Mouse (Mus musculus) adrenal gland (tissue): ENCODE measurements at regions not wholly inside any gene's neighbourhood (a gene's known extent, or its start where the extent isn't known, plus 50 kb on each side); places are given as distances from the start of the nearest gene placed in this dataset.

Experiments
- intact Hi-C: fragments of 180-260 bp; cut with DNase I; formaldehyde crosslinking; loops from one replicate; pipeline ENCODE4 v1.15.1; 2025

DNA sequence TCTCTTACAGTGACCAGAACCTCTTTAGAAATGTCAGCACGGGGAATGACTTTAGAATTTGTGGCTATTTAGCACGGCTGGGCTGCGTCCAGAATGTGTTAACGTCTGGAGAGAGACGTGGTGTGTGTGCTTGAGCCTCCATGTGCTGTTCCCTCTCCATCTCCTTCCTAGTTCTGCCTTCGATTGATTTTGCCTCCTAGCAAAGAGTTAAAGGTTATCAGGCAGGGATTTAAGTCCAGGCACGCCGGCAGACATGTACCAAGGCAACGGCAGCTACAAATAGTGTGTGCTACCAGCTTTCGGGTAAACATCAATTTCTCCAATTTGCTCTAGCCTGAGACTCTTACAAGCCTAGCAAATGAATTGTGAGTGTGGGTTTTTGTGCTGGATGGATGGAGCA is 285.7 kb downstream of the Icos start:
- intact Hi-C loops: no loop called here

DNA sequence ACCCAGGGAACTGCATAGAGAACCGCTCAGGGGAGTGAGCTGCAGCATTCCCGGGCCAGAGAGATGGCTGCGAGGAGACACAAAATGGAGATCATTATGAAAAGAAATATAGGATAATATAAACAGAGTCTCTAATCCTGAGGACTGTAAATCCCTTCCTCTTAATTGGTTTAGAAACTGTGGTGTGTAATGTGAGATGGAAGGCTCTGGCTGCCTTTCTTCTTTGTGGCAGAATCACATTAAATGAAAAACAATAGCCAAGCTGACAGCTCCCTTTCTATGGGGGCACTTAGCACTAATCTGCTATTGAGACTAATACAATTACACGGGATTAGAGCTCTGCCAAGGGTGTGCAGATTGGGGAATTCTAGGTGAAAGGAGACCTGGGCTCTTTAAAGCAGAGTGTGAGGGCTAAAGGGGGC is 288.0 kb downstream of the Icos start:
- intact Hi-C loops: no loop called here

DNA sequence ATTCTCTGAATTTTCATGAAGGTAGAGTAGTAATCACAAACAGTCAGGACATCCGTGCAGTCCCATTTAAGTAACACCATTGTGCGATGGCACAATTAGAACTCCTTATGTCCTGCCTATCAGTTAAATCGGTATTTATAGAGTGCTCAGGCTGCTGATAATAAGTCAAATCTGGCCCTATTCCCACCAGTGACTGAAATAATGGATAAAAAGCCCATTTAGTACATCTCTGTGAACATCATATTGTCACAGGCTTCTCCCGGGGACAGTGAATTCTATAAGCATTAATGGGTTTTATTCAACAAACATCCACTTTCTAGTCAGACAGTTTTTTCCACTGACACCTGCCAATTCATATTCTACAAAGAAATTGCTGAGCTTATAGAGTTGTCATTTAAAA is 296.1 kb downstream of the Icos start:
- intact Hi-C loops: no loop called here

DNA sequence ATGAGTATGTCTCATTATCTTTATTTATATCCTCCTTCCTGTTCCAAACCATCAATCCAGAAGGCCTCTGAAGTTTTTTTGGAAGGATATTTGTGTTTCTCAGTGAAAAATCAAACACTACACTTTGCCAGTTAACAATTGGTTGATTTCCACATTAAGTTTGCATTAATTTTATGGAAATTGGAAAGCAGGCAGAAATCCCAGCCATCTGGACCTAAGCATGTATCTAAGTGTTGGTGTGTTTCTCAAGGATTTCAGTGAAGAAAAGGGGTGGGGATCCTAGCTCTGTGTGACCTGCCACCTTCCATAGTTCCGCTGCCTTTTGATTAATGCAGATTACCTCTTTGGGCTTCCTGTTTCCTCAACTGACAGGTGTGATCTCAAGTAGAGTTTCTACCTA is 296.5 kb downstream of the Icos start:
- intact Hi-C loops: no loop called here

DNA sequence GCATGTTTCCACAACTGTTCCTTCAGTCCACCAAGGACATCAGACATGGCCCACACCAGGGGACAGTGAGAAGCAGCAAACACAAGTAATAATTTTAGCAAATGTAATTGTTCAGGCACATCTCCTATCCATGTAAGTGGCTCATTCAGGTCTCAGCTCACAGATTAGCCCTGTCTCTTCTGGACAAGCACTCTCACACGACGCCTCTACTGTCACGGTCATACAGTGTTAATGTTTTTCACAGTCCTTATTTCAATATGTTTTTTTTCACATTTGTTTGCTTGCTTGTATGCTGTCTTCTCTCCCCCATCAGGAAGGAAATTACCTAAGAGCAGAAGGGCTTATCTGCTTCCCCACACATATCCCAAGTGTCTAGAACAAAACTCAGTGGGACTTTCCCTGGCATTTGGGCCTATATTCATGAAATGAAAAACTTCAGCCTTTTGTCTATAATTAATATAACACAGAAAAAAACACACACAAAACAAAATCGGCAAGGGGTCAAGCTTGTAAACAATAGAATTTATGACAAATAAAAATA is 299.5 kb downstream of the Icos start:
- intact Hi-C loops: no loop called here

DNA sequence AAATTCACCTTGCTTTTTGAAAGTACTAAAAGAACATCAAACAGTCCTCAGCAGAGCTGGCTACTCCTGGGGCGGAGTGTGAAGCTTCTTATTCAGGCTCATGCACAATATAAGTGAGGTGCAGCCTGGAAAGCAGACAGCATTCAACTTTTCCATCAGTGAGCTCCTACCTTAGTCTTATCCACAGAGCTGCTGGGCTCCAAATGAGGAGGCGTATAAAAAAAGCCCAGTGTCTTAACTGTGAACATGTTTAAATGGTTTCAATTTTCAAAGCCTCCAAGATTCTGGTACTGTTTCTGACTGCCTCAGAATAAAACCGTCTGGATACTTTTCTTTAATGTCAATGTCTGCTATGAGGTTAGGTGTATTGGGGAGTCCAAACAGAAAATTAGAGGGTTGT is 310.5 kb downstream of the Icos start:
- intact Hi-C loops: no loop called here

DNA sequence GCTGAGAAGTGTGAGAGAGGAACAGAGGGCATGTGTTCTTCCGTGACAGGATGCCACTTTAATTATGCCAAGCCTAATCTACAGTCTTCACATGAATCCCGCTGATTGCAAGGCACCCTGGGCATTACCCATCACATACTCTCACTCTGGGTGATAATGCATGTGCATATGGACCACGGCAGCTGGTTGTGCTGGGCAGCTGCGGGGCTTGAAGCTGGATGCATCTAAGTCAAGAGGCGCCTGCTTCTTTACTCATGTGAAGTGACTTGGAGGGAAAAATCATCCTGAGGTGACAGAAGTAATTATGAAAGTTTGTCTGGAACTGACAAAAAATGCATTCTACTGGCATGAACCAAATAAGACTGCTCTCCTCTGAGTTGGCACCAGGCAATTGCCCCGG is 311.2 kb downstream of the Icos start:
- intact Hi-C loops: no loop called here

DNA sequence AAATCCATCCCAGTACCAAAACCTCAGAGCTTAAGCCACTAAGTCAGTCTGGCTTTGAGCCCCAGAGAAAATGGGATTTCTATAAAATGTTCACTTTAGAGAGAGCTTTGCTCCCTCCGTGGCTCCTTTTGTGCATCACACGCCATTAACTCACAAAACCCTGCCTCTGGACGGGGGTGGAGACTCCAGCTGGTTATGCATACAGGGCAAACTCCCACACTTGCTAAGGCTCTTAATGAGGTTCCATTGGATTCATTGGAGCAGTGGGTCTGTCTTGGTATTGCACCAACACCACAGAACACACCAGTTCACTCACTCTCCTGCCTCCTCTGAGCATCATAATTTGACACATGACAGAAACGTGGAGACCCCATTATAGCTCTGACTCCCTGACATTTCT is 311.8 kb downstream of the Icos start:
- intact Hi-C loops: no loop called here

DNA sequence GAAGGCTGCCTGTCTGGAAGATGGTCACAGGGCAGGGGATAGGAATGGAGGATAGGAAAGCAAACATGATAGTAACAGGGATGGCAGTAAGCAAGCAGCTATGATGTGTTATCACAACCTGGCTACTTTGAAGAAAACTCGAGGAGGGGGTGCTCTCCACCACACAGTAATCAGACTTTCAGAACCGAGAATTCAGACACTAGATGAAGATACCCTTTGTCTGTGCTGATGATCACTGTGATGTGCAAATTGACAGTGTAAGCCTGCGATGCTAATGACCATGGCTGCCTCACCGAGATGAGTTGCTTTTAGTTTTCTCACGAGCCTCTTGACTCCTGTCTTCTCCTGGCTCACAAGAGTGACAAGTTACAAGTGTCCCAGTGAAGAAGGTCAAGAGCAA is 315.4 kb downstream of the Icos start:
- intact Hi-C loops: no loop called here

DNA sequence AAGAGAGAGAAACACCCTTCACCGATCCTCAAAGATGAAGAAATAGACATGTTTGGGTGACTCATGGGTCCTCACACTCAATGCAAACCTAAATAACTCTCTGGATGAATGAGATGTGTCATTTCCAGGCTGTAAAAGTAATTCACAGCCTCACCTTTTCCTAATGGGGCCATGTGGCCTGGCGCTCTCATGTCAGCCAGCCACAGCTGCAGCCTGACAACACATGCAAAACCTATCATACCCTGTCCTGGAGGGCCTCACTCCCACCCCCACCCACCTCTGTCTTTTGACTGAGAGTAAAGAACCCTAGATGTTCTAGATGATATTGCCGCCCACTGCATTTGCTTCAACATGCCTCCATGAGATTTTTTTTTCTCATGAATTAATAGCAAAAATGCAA is 317.5 kb downstream of the Icos start:
- intact Hi-C loops: loop anchor here (5.0 kb wide), 1 partner anchor 113 kb away; no protein-coding TSS in a partner anchor

DNA sequence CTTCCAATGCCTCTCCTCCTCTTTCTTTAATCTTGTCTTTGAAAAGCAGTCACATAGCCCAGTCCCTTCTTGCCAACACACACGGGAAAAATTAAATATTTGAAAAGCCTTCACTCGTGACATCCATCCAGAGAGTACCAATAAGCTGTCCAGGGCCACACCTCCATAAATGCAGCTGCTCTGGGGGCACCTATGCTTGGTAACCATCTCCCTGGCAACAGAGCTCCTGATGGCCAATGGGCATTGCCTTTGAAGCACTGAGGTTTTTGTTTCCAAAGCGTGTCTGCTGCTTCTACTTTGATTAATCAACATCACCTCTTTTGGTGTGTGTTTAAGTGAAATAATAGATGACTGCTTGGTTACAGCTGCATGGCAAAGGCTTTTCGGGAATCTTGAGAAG is 319.1 kb downstream of the Icos start:
- intact Hi-C loops: loop anchor here (5.0 kb wide), 1 partner anchor 115 kb away; no protein-coding TSS in a partner anchor

DNA sequence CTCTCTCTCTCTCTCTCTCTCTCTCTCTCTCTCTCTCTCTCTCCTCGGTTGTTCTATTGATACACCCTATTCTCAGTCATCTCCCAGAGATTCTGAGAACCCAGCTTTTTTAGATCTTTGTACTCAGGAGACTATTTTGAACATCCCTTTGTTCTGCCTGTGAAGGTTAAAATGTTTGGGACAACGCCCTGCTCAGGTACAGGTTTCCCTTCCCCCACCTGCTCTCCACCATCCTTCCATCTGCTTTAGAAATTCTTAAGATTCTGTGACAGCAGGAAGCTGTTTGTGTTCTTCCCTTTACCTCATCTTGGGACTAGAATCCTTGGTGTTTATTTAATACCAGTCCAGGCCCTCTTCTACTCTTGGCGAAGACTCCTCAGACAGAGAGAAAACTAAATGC is 319.6 kb downstream of the Icos start:
- intact Hi-C loops: loop anchor here (5.0 kb wide), 1 partner anchor 115 kb away; no protein-coding TSS in a partner anchor

DNA sequence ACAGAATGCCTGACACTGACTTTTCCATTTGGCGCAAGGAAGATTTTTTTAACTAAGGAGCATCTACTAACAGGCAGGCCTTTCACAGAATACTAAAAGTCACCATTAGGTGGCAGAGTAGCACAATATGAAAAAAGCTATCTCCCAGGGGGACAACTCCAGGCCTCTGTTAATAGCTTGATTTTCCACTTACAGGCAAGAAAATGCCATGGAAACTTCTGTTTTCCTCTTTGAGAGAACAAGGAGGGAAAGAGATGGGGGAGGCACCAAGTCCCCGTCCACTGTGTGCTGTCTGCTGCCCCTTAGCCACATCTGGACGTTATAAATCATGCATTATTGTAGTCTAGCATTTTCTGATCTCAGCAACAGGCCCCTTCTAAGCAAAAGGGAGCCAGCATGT is 320.3 kb downstream of the Icos start:
- intact Hi-C loops: loop anchor here (1.0 to 5.0 kb wide), 3 partner anchors 79 to 473 kb away; no protein-coding TSS in a partner anchor

DNA sequence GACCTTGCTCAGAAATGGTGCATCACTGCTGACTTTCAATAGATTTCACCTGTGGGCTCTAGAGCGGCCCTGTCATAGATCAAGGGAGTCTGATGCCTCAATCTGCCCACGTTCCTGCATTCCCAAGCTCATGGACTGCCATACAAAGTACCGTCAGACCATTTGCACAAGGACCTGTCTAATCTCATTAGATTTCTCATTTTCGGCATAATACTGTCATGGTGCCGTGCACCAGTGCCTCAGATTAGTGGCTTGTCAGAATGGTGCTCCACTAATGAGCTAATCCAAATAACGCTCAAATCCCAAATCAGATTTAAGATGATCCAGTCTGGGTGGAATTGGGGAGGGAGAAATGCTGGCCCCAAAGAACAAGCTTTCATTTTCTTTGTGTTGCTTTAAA is 321.1 kb downstream of the Icos start:
- intact Hi-C loops: loop anchor here (1.0 to 5.0 kb wide), 3 partner anchors 78 to 473 kb away; no protein-coding TSS in a partner anchor

DNA sequence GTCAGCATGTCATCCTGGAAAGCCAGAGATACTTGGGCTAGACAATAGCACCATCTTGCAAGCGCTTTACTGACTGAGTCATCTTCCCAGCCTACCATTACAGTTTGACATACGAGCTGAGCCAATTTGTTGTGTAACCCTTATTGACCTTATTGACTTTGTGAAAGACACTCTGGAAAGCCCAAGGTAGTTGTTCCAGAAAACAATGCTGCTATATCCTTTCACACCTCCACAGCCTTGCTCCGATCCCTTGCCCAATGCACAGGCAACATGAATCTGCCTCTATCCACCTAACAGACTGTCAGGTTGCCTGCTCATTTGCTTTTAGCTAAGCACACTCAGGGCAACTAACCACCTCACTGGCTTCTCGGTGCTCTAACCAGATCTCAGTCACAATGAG is 322.8 kb downstream of the Icos start:
- intact Hi-C loops: loop anchor here (10.0 kb wide), 1 partner anchor 1404 kb away; the partner anchor contains the start of gene Nrp2

DNA sequence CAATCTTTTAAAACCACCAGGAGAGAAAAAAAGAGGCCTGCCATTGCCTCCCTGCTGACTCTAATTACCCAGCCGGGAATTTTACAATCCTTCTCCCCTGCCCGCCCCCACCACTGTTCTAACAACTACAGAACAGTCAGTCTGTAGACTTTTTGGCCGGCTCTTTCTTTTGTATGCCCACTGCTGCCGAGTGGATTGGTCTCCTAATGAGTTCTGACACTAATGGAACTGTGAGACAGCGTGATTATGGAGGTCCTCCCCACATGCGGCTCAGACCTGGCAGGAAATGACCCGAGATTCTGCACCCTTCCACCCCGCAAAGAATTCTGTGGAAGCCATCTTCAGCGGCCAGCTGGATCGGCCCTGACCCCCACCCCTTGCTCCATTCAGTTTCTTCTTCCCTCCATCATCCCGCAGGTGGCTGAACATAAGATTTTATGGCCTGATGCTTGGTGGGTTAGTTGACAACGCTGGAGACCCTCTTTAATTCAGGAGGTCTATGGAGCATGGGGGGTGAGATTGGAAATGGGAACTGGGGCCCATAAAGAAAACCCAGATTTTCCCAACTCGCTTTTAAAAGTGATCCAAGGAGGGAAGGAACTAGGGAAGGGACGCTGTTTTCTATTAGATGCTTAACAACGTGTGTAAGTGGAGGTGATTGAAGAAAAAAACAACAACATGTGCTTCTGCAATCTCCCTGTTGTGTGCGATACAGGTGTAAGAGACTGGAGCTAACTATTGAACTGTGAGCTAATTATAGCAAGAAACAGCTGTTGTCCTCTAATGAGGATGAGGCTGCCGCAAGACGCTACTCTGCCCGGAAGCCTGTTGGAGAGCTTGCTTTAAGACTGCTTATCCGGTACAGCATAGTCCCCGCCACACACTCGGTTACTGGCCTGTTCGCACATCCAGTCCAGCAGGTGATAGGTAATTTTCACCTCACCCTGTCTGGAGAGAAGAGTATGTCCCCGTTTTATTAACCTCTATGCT is 323.6 kb downstream of the Icos start:
- intact Hi-C loops: loop anchor here (10.0 kb wide), 1 partner anchor 1403 kb away; the partner anchor contains the start of gene Nrp2

DNA sequence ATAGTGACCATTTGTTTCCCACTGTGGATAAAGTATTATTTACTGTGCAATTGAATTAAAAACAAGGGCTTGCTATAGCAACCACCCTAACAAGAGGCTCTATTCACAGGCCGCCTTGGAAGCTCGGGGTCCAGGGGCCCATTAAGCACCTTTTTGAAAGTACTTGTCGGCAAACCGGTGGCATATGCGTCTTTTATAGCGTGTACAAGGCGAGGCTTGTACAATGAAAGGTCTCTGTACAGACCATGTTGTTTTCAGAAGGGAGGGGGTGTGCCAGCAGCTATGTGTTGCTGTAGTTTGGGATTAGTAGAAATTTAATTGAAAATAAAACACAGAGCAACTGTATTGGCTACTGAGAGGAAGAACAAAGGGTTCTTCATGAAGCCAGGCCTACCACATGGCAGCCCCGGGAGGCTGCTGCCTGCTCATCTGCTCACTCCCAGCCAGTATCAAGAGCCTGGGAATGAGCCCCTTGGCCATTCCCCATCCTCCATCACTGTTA is 324.9 kb downstream of the Icos start:
- intact Hi-C loops: loop anchor here (10.0 kb wide), 1 partner anchor 1402 kb away; the partner anchor contains the start of gene Nrp2

DNA sequence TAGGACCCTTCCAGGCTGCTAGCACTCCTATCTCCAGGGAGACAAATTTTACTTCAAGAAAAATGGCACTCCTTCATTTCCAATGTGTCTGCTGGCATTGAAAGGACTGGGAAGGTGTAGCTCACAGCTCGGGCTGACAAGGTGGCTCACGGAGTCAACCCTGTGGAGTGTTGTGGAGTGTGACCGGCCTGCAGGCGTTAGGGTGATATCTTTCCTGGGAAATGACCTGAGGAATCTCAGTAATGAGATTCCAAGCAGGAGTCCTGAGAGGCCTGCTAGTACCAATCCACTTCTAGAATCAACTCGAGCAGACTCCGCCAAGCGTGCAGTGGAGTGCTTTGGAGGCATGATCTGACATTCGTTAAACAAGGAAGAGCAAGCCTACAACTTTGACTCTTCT is 328.6 kb downstream of the Icos start:
- intact Hi-C loops: loop anchor here (10.0 kb wide), 1 partner anchor 1399 kb away; the partner anchor contains the start of gene Nrp2

DNA sequence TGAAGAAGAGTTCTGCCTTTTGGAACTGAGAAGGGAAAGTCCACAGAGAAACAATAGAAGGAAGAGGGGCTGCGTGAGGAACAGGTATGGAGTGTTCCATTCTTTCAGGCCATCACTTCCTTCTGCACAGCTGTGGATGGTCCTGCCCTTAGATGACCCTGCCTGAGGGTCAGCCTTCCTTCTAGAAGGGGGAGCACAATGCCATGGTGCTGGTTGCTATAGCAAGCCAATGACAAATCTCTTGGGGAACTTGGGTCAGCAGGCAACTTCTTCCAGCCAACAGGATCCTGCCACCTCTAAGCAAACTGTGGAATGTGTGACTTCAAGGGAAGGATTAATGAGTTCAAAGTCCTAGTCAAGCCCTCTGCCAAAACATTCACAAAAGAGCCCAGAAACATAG is 329.1 kb upstream of the Pard3b start:
- intact Hi-C loops: loop anchor here (10.0 kb wide), 1 partner anchor 1395 kb away; the partner anchor contains the start of gene Nrp2

DNA sequence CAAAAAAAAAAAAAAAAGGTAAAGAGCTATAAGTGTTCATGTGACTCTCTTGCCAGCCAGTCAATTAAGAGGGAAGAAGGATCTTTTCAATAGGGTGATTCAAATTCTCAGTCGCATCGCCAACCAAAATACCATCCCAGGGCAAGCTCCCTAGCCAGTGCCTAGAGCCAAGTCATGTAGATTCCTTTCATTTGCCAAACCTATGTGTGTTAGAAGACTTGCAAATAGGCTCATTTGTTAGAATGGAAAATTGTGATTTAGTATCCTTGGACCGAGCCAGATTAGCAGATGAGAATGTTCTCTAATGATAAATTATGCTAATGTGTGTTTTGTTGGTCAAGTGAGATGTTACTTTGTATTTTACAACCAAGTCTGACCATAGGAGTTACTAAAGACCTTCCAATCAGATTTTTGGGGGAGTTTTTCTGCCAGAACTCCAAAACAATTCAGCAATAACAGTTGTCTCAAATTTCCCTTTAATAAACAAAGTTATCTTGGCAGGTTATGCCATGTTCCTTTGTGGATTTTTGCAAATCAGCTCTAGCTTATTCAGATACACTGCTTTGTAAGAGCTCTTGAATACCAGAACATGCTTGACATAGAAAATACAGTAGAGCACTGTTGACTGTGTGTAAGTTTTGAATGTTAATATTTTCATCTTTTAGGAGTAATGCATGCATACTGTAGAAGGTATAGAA is 328.4 kb upstream of the Pard3b start:
- intact Hi-C loops: no loop called here

DNA sequence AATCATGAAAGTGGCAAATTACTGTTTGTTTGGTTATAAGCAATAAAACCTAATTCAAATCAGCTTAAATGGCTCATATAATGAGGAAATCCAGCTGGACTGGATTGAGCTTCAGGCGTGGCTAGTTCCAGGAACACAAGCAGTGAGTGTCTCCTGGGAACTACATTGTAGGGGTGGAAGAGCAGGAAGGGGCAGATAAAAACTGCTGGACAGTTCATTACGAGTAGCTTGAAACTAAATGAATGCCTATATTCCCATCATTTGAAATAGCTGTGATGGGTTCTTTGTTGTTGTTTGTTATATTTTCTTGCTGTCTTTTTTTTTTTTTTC is 327.9 kb upstream of the Pard3b start:
- intact Hi-C loops: no loop called here
